Mouse (Mus musculus) heart, adult 10 weeks (tissue): Measurements from ENCODE around the gene Sytl4. TPM values are rescaled to one million over a fixed set of nuclear protein-coding genes. Genes with fewer than 3 reads are reported as not detected.

Experiments
- polyA plus RNA-seq: library from polyadenylated mRNA; stranded (reverse); fragments of 350-450 nt; fragmentation: Illumina TruSeq; extraction: RNeasy Lipid Tissue Mini Kit (QIAGEN cat#74804); gene quantifications from one replicate; pipeline ENCODE4 v1.2.3, GENCODE M21; 2014; ENCODE audit warnings: low read depth, low replicate concordance

Sytl4 gene
- polyA plus RNA-seq = 1.7 TPM

DNA sequence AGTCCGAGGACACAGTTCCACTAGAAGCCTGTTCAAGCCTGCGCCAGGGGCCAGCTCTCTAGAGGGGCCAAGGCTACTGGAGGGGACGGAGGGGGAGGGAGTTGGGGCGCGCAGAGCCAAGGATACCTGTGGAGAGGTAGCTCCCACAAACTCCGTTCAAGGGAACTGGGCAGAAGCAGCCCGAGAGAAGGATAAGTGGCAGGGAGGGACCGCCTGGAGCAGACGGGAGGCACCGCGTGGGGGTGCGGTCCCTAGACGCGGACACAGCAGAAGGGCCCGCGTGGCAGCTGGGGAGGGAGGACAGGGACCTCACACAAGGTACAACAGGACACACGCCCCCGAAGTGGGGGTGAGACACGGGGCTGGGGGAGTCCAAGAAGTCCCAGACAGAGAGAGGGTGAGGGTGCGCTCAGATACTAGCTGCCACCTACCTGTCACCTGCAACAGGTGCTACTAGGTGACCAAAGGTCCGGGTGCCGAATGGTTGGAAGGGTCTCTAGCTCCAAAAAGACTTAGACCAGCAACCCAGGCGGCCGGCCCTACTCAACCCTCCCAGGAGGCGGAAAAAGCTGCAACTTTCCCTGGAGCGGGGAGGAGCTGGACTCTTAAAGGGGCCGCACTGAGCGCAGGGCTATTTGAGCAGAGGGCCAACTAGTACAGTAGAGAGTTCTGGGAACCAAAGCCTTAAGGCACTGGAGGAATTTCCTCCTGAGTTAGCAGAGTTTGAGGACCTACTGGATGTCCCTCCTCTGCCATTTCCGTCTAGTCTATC, at the start of gene Sytl4:
Gene Sytl4, minus strand, starts transcription at position 582 of the 772 bp plus-strand sequence.

GRCm38 (mm10) chrX:133908261-133908660, 73.4 kb downstream of the Sytl4 start, which contains the start of gene Srpx2:
TSS of gene Srpx2 (plus strand) at chrX:133908426.

DNA sequence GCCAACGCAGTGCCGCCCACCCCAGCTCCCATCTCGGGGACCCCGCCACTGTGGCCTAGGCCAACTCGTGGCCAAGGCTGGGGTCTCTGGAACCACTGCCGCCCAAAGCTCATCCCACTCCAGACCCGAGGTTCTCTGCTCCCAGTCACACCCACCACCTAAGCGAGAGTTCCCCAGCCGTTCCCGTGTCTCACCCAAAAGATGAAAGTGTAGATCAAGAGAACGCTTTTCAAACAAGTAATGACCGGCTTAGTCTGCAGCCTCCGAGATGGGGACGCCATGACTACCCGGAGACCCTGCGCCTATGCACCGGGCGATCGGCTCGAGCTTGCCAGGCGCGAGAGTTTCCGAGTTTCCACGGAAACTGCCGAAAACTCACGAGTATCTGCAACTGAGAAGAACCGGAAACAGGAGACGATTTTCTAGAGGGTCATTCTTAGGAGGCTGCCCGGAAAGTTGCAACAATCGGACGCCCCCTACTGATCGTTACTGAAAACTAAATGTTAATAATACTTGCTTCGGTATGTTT, 83.5 kb downstream of the Sytl4 start, which contains the start of gene Tspan6:
Gene Tspan6, minus strand, starts transcription at position 416 of the 529 bp plus-strand sequence.

Other genes starting within 250 kb of the Sytl4 start
- 0.34 TPM for gene Tnmd, start 130.8 kb downstream of the Sytl4 start, polyA plus RNA-seq
- 10.0 TPM for gene Tspan6, start 83.4 kb downstream of the Sytl4 start, polyA plus RNA-seq
- 5.5 TPM for gene Srpx2, start 73.4 kb downstream of the Sytl4 start, polyA plus RNA-seq
- gene Cstf2, start 77.4 kb upstream of the Sytl4 start, polyA plus RNA-seq = 12.5 TPM
- gene Xkrx, start 180.3 kb upstream of the Sytl4 start, polyA plus RNA-seq = 1.4 TPM
- gene Arl13a, start 205.7 kb upstream of the Sytl4 start, polyA plus RNA-seq = not detected
- gene Nox1, start 240.1 kb upstream of the Sytl4 start, polyA plus RNA-seq = not detected